Mouse (Mus musculus): ENCODE data around the gene Zcchc7.

GRCm38 (mm10) chr4:44816584-44816983 is 60.9 kb downstream of the Zcchc7 start:
- TF ChIP-seq CTCF (IDR thresholded peaks at IDR 0.05; ENCODE audit: extremely low read depth, insufficient read length, insufficient replicate concordance, low read depth, low read length), result no peak
- TF ChIP-seq POLR2A (IDR thresholded peaks at IDR 0.05; ENCODE audit: low read depth, low read length), result no peak

All from small intestine, adult 2 months (tissue).